8 mouse cellular contexts compared by ENCODE assay signal in the genomic region with DNA sequence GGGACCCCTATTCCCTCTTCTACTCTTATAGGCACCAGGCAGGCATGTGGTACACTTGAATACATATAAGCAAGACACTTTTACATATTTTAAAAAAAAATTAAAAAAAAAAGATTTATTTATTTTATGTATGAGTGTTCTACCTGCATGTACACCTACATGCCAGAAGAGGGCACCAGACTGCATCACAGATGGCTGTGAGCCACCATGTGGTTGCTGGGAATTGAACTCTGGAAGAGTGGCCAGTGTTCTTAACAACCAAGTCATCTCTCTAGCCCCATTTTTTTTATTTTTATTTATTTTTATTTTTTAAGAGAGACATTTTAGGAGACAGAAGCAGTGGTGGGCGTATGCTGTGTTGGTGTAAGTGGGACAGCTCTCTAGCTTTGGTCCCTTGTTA. TPM values are rescaled to one million over a fixed set of nuclear protein-coding genes. Genes with fewer than 3 reads are reported as not detected.
A peak's percentile ranks its signal among the peaks of the same experiment; 100 is the strongest.
DNase-seq lines count a peak whose midpoint lies in the region; ATAC-seq and TF ChIP-seq lines count a peak whose summit lies in the region.

No protein-coding gene starts in this region.

- WGBS in hindbrain, postnatal 0 days: 82% methylated on average over 1 of the region's 1 CpGs
- 82% methylated on average over 1 of the region's 1 CpGs for WGBS in hindbrain, embryonic 13.5 days
- 82% methylated on average over 1 of the region's 1 CpGs for WGBS in forebrain, embryonic 10.5 days

- no peak overlapping the region for H3K4me3 ChIP-seq in hindbrain, postnatal 0 days (ENCODE audit: low read length)
- no peak overlapping the region for H3K4me3 ChIP-seq in hindbrain, embryonic 13.5 days
- H3K4me3 ChIP-seq in forebrain, embryonic 10.5 days: no peak overlapping the region

- no peak overlapping the region for H3K9ac ChIP-seq in hindbrain, postnatal 0 days (replicated peaks; ENCODE audit: low read length)
- no peak overlapping the region for H3K9ac ChIP-seq in hindbrain, embryonic 13.5 days

- H3K27me3 ChIP-seq in hindbrain, postnatal 0 days (ENCODE audit: insufficient read depth, low read length): no peaks in the 10 kb centered on the region
- H3K27me3 ChIP-seq in hindbrain, embryonic 13.5 days: no peaks in the 10 kb centered on the region
- no peaks in the 10 kb centered on the region for H3K27me3 ChIP-seq in forebrain, embryonic 10.5 days (ENCODE audit: poor library complexity, severe bottlenecking)

- peak; percentile 50 for DNase-seq in hindbrain, postnatal 0 days (ENCODE audit: low spot score)
- peak; percentile 70 for DNase-seq in CD4-positive, CD25-positive, alpha-beta regulatory T cell, adult 2 months (ENCODE audit: low read depth, low spot score)
- peak; percentile 65 for DNase-seq in R1 (ENCODE audit: low read depth, low spot score)
- peak; percentile 36 to 56 for DNase-seq in kidney, postnatal 36 days
- no peak for DNase-seq in ovary, postnatal 10 days (ENCODE audit: low spot score)
- DNase-seq in forebrain, embryonic 10.5 days (ENCODE audit: extremely low spot score, low spot score): no peak

- no peak overlapping the region for H3K4me2 ChIP-seq in hindbrain, postnatal 0 days (ENCODE audit: low read depth, low read length)
- no peak overlapping the region for H3K4me2 ChIP-seq in hindbrain, embryonic 13.5 days

- ATAC-seq in hindbrain, postnatal 0 days: no peak
- no peak for ATAC-seq in hindbrain, embryonic 13.5 days (ENCODE audit: low FRiP score)
- no peak for ATAC-seq in inflammation-experienced regulatory T-cells, adult 6 months

- H3K36me3 ChIP-seq in hindbrain, postnatal 0 days (ENCODE audit: insufficient read depth, low read length): no peaks in the 10 kb centered on the region
- peaks cover 9% of the 10 kb centered on the region for H3K36me3 ChIP-seq in hindbrain, embryonic 13.5 days
- peaks cover 89% of the 10 kb centered on the region for H3K36me3 ChIP-seq in forebrain, embryonic 10.5 days (replicated peaks)

- no peaks in the 10 kb centered on the region for H3K4me1 ChIP-seq in hindbrain, postnatal 0 days (ENCODE audit: insufficient read depth, low read length)
- peaks cover 6% of the 10 kb centered on the region for H3K4me1 ChIP-seq in hindbrain, embryonic 13.5 days (replicated peaks)
- peaks cover 11% of the 10 kb centered on the region for H3K4me1 ChIP-seq in forebrain, embryonic 10.5 days

- peak; percentile 77 for TF ChIP-seq CTCF in hindbrain, postnatal 0 days (IDR thresholded peaks at IDR 0.05; ENCODE audit: low read depth)

- no peak overlapping the region for H3K27ac ChIP-seq in hindbrain, postnatal 0 days
- H3K27ac ChIP-seq in hindbrain, embryonic 13.5 days: no peak overlapping the region
- H3K27ac ChIP-seq in forebrain, embryonic 10.5 days: no peak overlapping the region

- H3K9me3 ChIP-seq in hindbrain, postnatal 0 days (ENCODE audit: low read length): no peaks in the 10 kb centered on the region
- H3K9me3 ChIP-seq in hindbrain, embryonic 13.5 days: no peaks in the 10 kb centered on the region
- H3K9me3 ChIP-seq in forebrain, embryonic 10.5 days: no peaks in the 10 kb centered on the region

RNA-seq across cellular contexts. Expression of a gene that starts 5.9 kb away (rescaled TPM):
- 8.0 and 9.6 TPM in 2 replicates for total RNA-seq in hindbrain, postnatal 0 days (2014; rRNA removed)
- polyA plus RNA-seq in hindbrain, postnatal 0 days (2015; fragmentation: Nextera tagmentation; extraction: Ambion mirVana): 2.9 and 3.6 TPM in 2 replicates
- 3.2 and 3.6 TPM in 2 replicates for polyA plus RNA-seq in hindbrain, embryonic 13.5 days (2015; fragmentation: Nextera tagmentation; extraction: Ambion mirVana)
- 30.3 and 30.4 TPM in 2 replicates for polyA plus RNA-seq in forebrain, embryonic 10.5 days (2016; fragmentation: Nextera tagmentation; extraction: Ambion mirVana)
- polyA plus RNA-seq in inflammation-experienced regulatory T-cells, adult 6 months (2017; shearing (Covaris generic)): 1 to 10 TPM in 1 of 3 experiments, under 1 TPM in 2; 0.59 to 3.5 (median 0.82) TPM

RNA-seq across cellular contexts. Expression of a gene that starts 9.6 kb away (rescaled TPM):
- not detected in 2 replicates for total RNA-seq in hindbrain, postnatal 0 days (2014; rRNA removed)
- polyA plus RNA-seq in hindbrain, postnatal 0 days (2015; fragmentation: Nextera tagmentation; extraction: Ambion mirVana): not detected in 2 replicates
- polyA plus RNA-seq in hindbrain, embryonic 13.5 days (2015; fragmentation: Nextera tagmentation; extraction: Ambion mirVana): not detected in 2 replicates
- polyA plus RNA-seq in forebrain, embryonic 10.5 days (2016; fragmentation: Nextera tagmentation; extraction: Ambion mirVana): not detected in 2 replicates
- not detected for polyA plus RNA-seq in inflammation-experienced regulatory T-cells, adult 6 months (2017; shearing (Covaris generic))

RNA-seq across cellular contexts. Expression of a gene that starts 29.4 kb away (rescaled TPM):
- total RNA-seq in hindbrain, postnatal 0 days (2014; rRNA removed): 87.7 and 90.0 TPM in 2 replicates
- 172 and 174 TPM in 2 replicates for polyA plus RNA-seq in hindbrain, postnatal 0 days (2015; fragmentation: Nextera tagmentation; extraction: Ambion mirVana)
- polyA plus RNA-seq in hindbrain, embryonic 13.5 days (2015; fragmentation: Nextera tagmentation; extraction: Ambion mirVana): 151 and 163 TPM in 2 replicates
- polyA plus RNA-seq in forebrain, embryonic 10.5 days (2016; fragmentation: Nextera tagmentation; extraction: Ambion mirVana): 125 and 134 TPM in 2 replicates
- polyA plus RNA-seq in inflammation-experienced regulatory T-cells, adult 6 months (2017; shearing (Covaris generic)): 10 to 100 TPM; 68.3 to 75.7 (median 70.3) TPM

RNA-seq across cellular contexts. Expression of a gene that starts 44.8 kb away (rescaled TPM):
- 6.3 and 9.0 TPM in 2 replicates for total RNA-seq in hindbrain, postnatal 0 days (2014; rRNA removed)
- polyA plus RNA-seq in hindbrain, postnatal 0 days (2015; fragmentation: Nextera tagmentation; extraction: Ambion mirVana): 31.7 and 33.5 TPM in 2 replicates
- 27.4 and 30.6 TPM in 2 replicates for polyA plus RNA-seq in hindbrain, embryonic 13.5 days (2015; fragmentation: Nextera tagmentation; extraction: Ambion mirVana)
- 52.4 and 54.5 TPM in 2 replicates for polyA plus RNA-seq in forebrain, embryonic 10.5 days (2016; fragmentation: Nextera tagmentation; extraction: Ambion mirVana)
- 10 to 100 TPM; 20.8 to 37.5 (median 36.6) TPM for polyA plus RNA-seq in inflammation-experienced regulatory T-cells, adult 6 months (2017; shearing (Covaris generic))

RNA-seq across cellular contexts. Expression of a gene that starts 54.5 kb away (rescaled TPM):
- total RNA-seq in hindbrain, postnatal 0 days (2014; rRNA removed): 44.0 and 50.3 TPM in 2 replicates
- polyA plus RNA-seq in hindbrain, postnatal 0 days (2015; fragmentation: Nextera tagmentation; extraction: Ambion mirVana): 13.4 and 19.2 TPM in 2 replicates
- polyA plus RNA-seq in hindbrain, embryonic 13.5 days (2015; fragmentation: Nextera tagmentation; extraction: Ambion mirVana): 14.5 and 14.8 TPM in 2 replicates
- polyA plus RNA-seq in forebrain, embryonic 10.5 days (2016; fragmentation: Nextera tagmentation; extraction: Ambion mirVana): 9.4 and 11.1 TPM in 2 replicates
- 10 to 100 TPM; 16.6 to 32.0 (median 27.7) TPM for polyA plus RNA-seq in inflammation-experienced regulatory T-cells, adult 6 months (2017; shearing (Covaris generic))

Comparison
In these comparisons a context has a peak if more than half of its experiments do, and no peak if none do; other contexts are left out.
1. DNase-seq: peak in hindbrain, postnatal 0 days (single experiment), CD4-positive, CD25-positive, alpha-beta regulatory T cell, adult 2 months (single experiment), R1 (single experiment) and kidney, postnatal 36 days (2 of 2); none in ovary, postnatal 10 days (single experiment) and forebrain, embryonic 10.5 days (single experiment).